Mouse (Mus musculus): ENCODE measurements at regions not wholly inside any gene's neighbourhood (a gene's known extent, or its start where the extent isn't known, plus 50 kb on each side); places are given as distances from the start of the nearest gene placed in this dataset. TPM values are rescaled to one million over a fixed set of nuclear protein-coding genes. Genes with fewer than 3 reads are reported as not detected.
A peak's percentile ranks its signal among the peaks of the same experiment; 100 is the strongest.
"Not testable (repeated sequence)": the region's sequence is repeated elsewhere in the genome, so short reads cannot be mapped to it uniquely, and the experiment has no call there.

GRCm38 (mm10) chr6:22789731-22790130 is 85.6 kb upstream of the Ptprz1 start:
- intact Hi-C loops (cut with DNase I); DNase-seq (ENCODE audit: low spot score in 2 of 2): not testable (repeated sequence)

- DNase-seq (ENCODE audit: low spot score in 2 of 2): no peak
- intact Hi-C loops (cut with DNase I): no loop called here
Measured at GRCm38 (mm10) chr6:22791801-22792200, 83.5 kb upstream of the Ptprz1 start.

- DNase-seq (ENCODE audit: low spot score in 2 of 2): no peak
- intact Hi-C loops (cut with DNase I): no loop called here
Measured at GRCm38 (mm10) chr6:22792601-22793000, 82.7 kb upstream of the Ptprz1 start.

DNA sequence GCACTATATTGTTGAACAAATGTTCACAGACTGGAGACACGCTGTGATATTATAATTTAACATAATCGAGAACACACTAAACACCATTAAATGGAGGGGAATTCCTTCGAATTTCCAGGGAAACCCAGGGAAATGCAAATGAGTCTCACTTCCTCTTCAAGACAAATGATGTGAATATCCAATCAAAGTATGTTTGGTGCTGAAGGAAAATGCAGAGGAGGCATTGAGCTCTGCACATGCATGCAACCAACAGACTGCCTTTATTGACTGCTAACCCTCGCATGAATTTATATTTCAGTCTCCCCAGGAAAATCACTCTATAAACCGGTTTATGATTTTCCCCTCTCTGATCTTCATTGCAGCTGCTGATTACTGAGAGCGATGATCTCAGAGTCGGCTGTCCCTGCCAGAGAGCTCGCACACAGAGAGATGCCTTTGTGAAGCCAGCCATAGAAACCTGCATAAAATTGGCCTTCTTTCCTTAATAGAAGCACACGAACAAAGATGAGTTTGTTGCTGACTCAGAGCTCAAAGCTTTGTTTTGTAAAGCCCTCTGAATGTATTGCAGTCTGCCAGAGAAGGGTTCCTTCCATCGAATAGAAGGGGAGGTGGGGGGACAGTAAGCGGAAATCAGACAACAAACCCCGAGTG is 81.1 kb upstream of the Ptprz1 start:
- peak; percentile 22 to 27 for DNase-seq (ENCODE audit: low spot score in 2 of 2)
- intact Hi-C loops (cut with DNase I): no loop called here

GRCm38 (mm10) chr6:22794755-22795154 is 80.5 kb upstream of the Ptprz1 start:
- intact Hi-C loops (cut with DNase I): no loop called here
- no peak for DNase-seq (ENCODE audit: low spot score in 2 of 2)

- DNase-seq (ENCODE audit: low spot score in 2 of 2): no peak
Measured at GRCm38 (mm10) chr6:22795291-22795860, 79.9 kb upstream of the Ptprz1 start.

GRCm38 (mm10) chr6:22801908-22802307 is 73.4 kb upstream of the Ptprz1 start:
- DNase-seq (ENCODE audit: low spot score in 2 of 2): no peak
- intact Hi-C loops (cut with DNase I): no loop called here

More at GRCm38 (mm10) chr6:22795291-22795860, 79.9 kb upstream of the Ptprz1 start:
- intact Hi-C loops (cut with DNase I): no loop called here

DNA sequence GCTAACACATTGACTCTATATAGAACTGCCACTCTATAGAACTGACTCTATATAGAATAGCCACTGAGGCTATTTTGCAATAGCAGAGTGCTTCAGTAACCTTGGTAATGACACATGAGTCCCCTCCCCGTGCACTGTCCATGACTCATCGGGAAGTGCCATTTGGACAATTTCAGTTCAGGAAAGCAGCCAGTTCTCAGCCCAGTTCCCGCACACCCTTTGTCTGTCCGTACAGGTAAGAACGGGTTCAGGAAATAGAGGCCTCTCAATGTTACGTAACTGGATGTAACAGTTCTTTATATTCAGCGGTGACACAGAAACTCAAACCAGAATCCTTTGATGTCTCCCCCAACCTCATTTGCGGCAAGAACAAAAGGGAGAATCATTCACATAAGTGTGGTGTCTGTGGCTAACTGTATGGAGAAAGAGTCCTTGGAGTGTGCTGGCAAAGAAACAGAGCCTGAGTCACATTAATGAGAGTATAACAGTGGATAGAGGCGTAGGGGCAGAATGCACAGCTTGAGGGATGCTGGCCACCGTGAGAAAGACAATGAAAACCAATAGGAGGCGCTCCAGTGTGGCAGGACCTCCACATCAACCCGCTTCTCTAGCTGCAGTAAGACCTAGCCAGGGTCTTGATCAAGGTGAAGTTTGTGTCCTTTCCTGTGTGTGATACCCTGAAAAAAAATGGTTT is 72.8 kb upstream of the Ptprz1 start:
- intact Hi-C loops (cut with DNase I): no loop called here
- peak in 1 of 2 experiments; percentile 14 for DNase-seq (ENCODE audit: low spot score in 2 of 2)

- intact Hi-C loops (cut with DNase I): no loop called here
- DNase-seq (ENCODE audit: low spot score in 2 of 2): no peak
Measured at GRCm38 (mm10) chr6:22803886-22804285, 71.4 kb upstream of the Ptprz1 start.

- no peak for DNase-seq (ENCODE audit: low spot score in 2 of 2)
- intact Hi-C loops (cut with DNase I): no loop called here
Measured at GRCm38 (mm10) chr6:22825086-22825768, 50.1 kb upstream of the Ptprz1 start.

Small RNA genes lying in the stretch of these regions (microRNA-seq; reads per million reads assigned to microRNA genes)
- not detected for gene Gm25942

Measured in left cerebral cortex, postnatal 36 days (tissue).